ENCODE assay signal across 11 mouse cellular contexts in genomic region chr8:128416896-128417295, GRCm38 (mm10). TPM values are rescaled to one million over a fixed set of nuclear protein-coding genes. Genes with fewer than 3 reads are reported as not detected.
DNase-seq lines count a peak whose midpoint lies in the region; ATAC-seq lines count a peak whose summit lies in the region.
"Had no signal": no experiment of that assay in that cellular context is flagged by ENCODE, and none has a peak within 500 bp of the region (broad histone marks: within the 10 kb centered on the region; RNA-seq: fewer than 3 reads in every experiment).

No protein-coding gene starts in this region.

- peaks cover 38% of the 10 kb centered on the region for H3K4me1 ChIP-seq in lung, embryonic 16.5 days (replicated peaks; ENCODE audit: control insufficient read depth, insufficient read depth, low read length)
- H3K4me1 ChIP-seq in embryonic facial prominence, embryonic 10.5 days: peaks cover 36% of the 10 kb centered on the region
- H3K4me1 ChIP-seq in midbrain, embryonic 14.5 days (ENCODE audit: control insufficient read depth, insufficient read depth, low read length): peaks cover 23% of the 10 kb centered on the region

- H3K9ac ChIP-seq in lung, embryonic 16.5 days (ENCODE audit: low read length): no peak overlapping the region
- no peak overlapping the region for H3K9ac ChIP-seq in midbrain, embryonic 14.5 days (replicated peaks; ENCODE audit: low read length)

- no peak overlapping the region for H3K4me3 ChIP-seq in lung, embryonic 16.5 days (ENCODE audit: low read length)
- no peak overlapping the region for H3K4me3 ChIP-seq in embryonic facial prominence, embryonic 10.5 days
- H3K4me3 ChIP-seq in midbrain, embryonic 14.5 days (replicated peaks; ENCODE audit: low read depth, low read length): no peak overlapping the region

- 0 out of 2 replicates have a peak, but pooled peaks have one; percentile 22 for ATAC-seq in lung, embryonic 16.5 days (ENCODE audit: low read depth)
- ATAC-seq in midbrain, embryonic 14.5 days (ENCODE audit: low FRiP score, low TSS enrichment): no peak
- ATAC-seq in frontal cortex, adult (ENCODE audit: low TSS enrichment): no peak

- intact Hi-C loops in heart, postnatal 25 days (cut with DNase I): no loop called here

- no peak overlapping the region for H3K4me2 ChIP-seq in lung, embryonic 16.5 days (ENCODE audit: low read depth, low read length)
- H3K4me2 ChIP-seq in midbrain, embryonic 14.5 days (ENCODE audit: low read length): no peak overlapping the region
- H3K4me2 ChIP-seq: liver, embryonic 11.5 days had no signal

- H3K27ac ChIP-seq in lung, embryonic 16.5 days (ENCODE audit: low read length): peak overlapping the region; percentile 48; the same call in 1 of the 2 replicates
- H3K27ac ChIP-seq in embryonic facial prominence, embryonic 10.5 days (replicated peaks): peak overlapping the region; percentile 49; the same call in 1 of the 2 replicates
- peak overlapping the region; percentile 62 for H3K27ac ChIP-seq in midbrain, embryonic 14.5 days (replicated peaks; ENCODE audit: low read depth, low read length)

- 55% methylated on average over 2 of the region's 2 CpGs for WGBS in lung, embryonic 16.5 days
- 59% methylated on average over 2 of the region's 2 CpGs for WGBS in embryonic facial prominence, embryonic 10.5 days
- 72% methylated on average over 2 of the region's 2 CpGs for WGBS in midbrain, embryonic 14.5 days

- no peaks in the 10 kb centered on the region for H3K27me3 ChIP-seq in lung, embryonic 16.5 days (ENCODE audit: control insufficient read depth, insufficient read depth, low read depth, low read length)
- peaks cover 3% of the 10 kb centered on the region; the same call in 1 of the 2 replicates for H3K27me3 ChIP-seq in embryonic facial prominence, embryonic 10.5 days (replicated peaks; ENCODE audit: low read depth, poor library complexity, severe bottlenecking)
- no peaks in the 10 kb centered on the region for H3K27me3 ChIP-seq in midbrain, embryonic 14.5 days (ENCODE audit: control insufficient read depth, insufficient read depth, low read length)

- no peaks in the 10 kb centered on the region for H3K9me3 ChIP-seq in lung, embryonic 16.5 days (ENCODE audit: control insufficient read depth, low read length)
- H3K9me3 ChIP-seq in embryonic facial prominence, embryonic 10.5 days: no peaks in the 10 kb centered on the region
- no peaks in the 10 kb centered on the region for H3K9me3 ChIP-seq in midbrain, embryonic 14.5 days (ENCODE audit: control insufficient read depth, low read length)

- H3K36me3 ChIP-seq in lung, embryonic 16.5 days (ENCODE audit: control insufficient read depth, insufficient read depth, low read length): peaks cover 2% of the 10 kb centered on the region; the same call in 1 of the 2 replicates
- H3K36me3 ChIP-seq in embryonic facial prominence, embryonic 10.5 days (replicated peaks): no peaks in the 10 kb centered on the region
- H3K36me3 ChIP-seq in midbrain, embryonic 14.5 days (ENCODE audit: control insufficient read depth, insufficient read depth, low read length): 0 out of 2 replicates have a peak, but pooled peaks cover 4% of the 10 kb centered on the region

- DNase-seq in heart, adult 11 months: peak; percentile 53
- no peak for DNase-seq in heart, postnatal 25 days (ENCODE audit: low spot score)
- no peak for DNase-seq in lung, adult 18-20 months
- no peak for DNase-seq in embryonic facial prominence, embryonic 10.5 days (ENCODE audit: low spot score)
- DNase-seq in midbrain, embryonic 14.5 days: no peak
- DNase-seq in thymus, adult 18-20 months: no peak
- DNase-seq: cerebellum, adult 8-10 months; layer of hippocampus, adult 9-11 months had no signal

RNA-seq across cellular contexts. Expression of gene Nrp1, which starts 58.5 kb away (rescaled TPM):
- 100 to 1,000 TPM; 110 to 116 TPM for total RNA-seq in heart, postnatal 25 days (2021)
- 144 and 149 TPM in 2 replicates for polyA plus RNA-seq in lung, embryonic 16.5 days (2015; fragmentation: Nextera tagmentation; extraction: Ambion mirVana)
- polyA plus RNA-seq in embryonic facial prominence, embryonic 10.5 days (2016; fragmentation: Nextera tagmentation; extraction: Ambion mirVana): 34.2 and 39.4 TPM in 2 replicates
- polyA plus RNA-seq in midbrain, embryonic 14.5 days (2014; fragmentation: Nextera tagmentation; extraction: Ambion mirVana): 53.8 and 61.7 TPM in 2 replicates
